Mouse (Mus musculus) liver, embryonic 14.5 days (tissue): ENCODE results near the gene Dram2. TPM values are rescaled to one million over a fixed set of nuclear protein-coding genes. Genes with fewer than 3 reads are reported as not detected.

ENCODE experiments used
- ATAC-seq: fragments of 200-750 bp; cut with Nextera tagmentation; 2 replicates; pipeline ENCODE4 v1.8.0; 2017; ENCODE audit warnings: moderate number of reproducible peaks, mild to moderate bottlenecking, moderate library complexity; ENCODE audit not compliant: insufficient read depth
- DNase-seq, 3 experiments: peaks; one replicate each; pipeline ENCODE4 v3.0.0-alpha.2; 2012 to 2013; ENCODE audit warnings: low read depth in 3 of 3, low spot score in 3 of 3
- H3K27ac ChIP-seq: fragments of 300-500 bp; sonication (generic); 2 replicates; pipeline ENCODE4 v1.5.1; 2014; ENCODE audit warnings: moderate library complexity, mild to moderate bottlenecking, control low read depth, inconsistent platforms
- H3K27me3 ChIP-seq: fragments of 300-500 bp; sonication (generic); 2 replicates; pipeline ENCODE4 v1.6.1; 2014; ENCODE audit warnings: mild to moderate bottlenecking, low read length, moderate library complexity; ENCODE audit not compliant: control insufficient read depth, insufficient read depth
- H3K36me3 ChIP-seq: fragments of 300-500 bp; sonication (generic); replicated peaks from 2 replicates; pipeline ENCODE4 v1.6.1; 2014; ENCODE audit warnings: low read depth; ENCODE audit not compliant: control insufficient read depth, insufficient read depth
- H3K4me1 ChIP-seq, 2 experiments: fragments of 200-500 bp in 1 of 2; fragments of 300-500 bp in 1 of 2; sonication (generic) in 1 of 2; replicated peaks; 2 replicates each; pipeline ENCODE4 v1.6.1; 2012 to 2014; ENCODE audit warnings: antibody characterized with exemption in 1 of 2, inconsistent platforms in 1 of 2, low read length in 1 of 2; ENCODE audit not compliant: control insufficient read depth in 2 of 2, insufficient read depth in 2 of 2
- H3K4me2 ChIP-seq: fragments of 300-500 bp; sonication (generic); 2 replicates; pipeline ENCODE4 v1.6.1; 2014; ENCODE audit warnings: low read depth, mild to moderate bottlenecking, control low read depth, moderate library complexity
- H3K4me3 ChIP-seq, 2 experiments: fragments of 200-500 bp in 1 of 2; fragments of 300-500 bp in 1 of 2; sonication (generic) in 1 of 2; 2 replicates each; pipeline ENCODE4 v1.5.1; 2012 to 2014; ENCODE audit warnings: low read depth in 2 of 2, low read length in 2 of 2, mild to moderate bottlenecking in 2 of 2, control low read depth in 1 of 2, inconsistent platforms in 1 of 2, moderate library complexity in 1 of 2; ENCODE audit not compliant: insufficient read depth in 1 of 2
- H3K9ac ChIP-seq: fragments of 300-500 bp; sonication (generic); replicated peaks from 2 replicates; pipeline ENCODE4 v1.6.1; 2014; ENCODE audit warnings: mild to moderate bottlenecking, control low read depth, moderate library complexity
- H3K9me3 ChIP-seq: fragments of 300-500 bp; sonication (generic); 2 replicates; pipeline ENCODE4 v1.6.1; 2016; ENCODE audit warnings: low read length, mixed read lengths; ENCODE audit not compliant: control insufficient read depth
- CTCF ChIP-seq: IDR thresholded peaks from 2 replicates; pipeline ENCODE4 v1.5.1; 2016; ENCODE audit warnings: antibody characterized with exemption, low read depth, control low read depth
- EP300 ChIP-seq: IDR thresholded peaks from 2 replicates; pipeline ENCODE4 v1.6.1; 2016; ENCODE audit warnings: antibody characterized with exemption, low read depth
- WGBS: fragments of 180-500 bp; shearing (Covaris S2); extraction: QIAGEN DNeasy Blood & Tissue Kit; methylation state at CpG from one replicate; pipeline ENCODE4 v1.1.7; 2014; ENCODE audit not compliant: insufficient replicate concordance; 5-methylcytosine and 5-hydroxymethylcytosine counted together
- polyA plus RNA-seq, 2 experiments: library from polyadenylated mRNA; depleted of rRNA in 1 of 2; stranded (reverse) in 1 of 2; unstranded in 1 of 2; fragments of >200 nt; fragmentation: Nextera tagmentation in 1 of 2; extraction: Ambion mirVana in 1 of 2; gene quantifications; 2 replicates each; pipeline versions ENCODE4 v1.2.1 to v1.2.3; 2012 to 2014

Gene Dram2
- 14.3 and 15.8 TPM in 2 replicates for polyA plus RNA-seq (2012; rRNA removed)
- 28.3 and 29.9 TPM in 2 replicates for polyA plus RNA-seq (2014; fragmentation: Nextera tagmentation; extraction: Ambion mirVana)

DNA sequence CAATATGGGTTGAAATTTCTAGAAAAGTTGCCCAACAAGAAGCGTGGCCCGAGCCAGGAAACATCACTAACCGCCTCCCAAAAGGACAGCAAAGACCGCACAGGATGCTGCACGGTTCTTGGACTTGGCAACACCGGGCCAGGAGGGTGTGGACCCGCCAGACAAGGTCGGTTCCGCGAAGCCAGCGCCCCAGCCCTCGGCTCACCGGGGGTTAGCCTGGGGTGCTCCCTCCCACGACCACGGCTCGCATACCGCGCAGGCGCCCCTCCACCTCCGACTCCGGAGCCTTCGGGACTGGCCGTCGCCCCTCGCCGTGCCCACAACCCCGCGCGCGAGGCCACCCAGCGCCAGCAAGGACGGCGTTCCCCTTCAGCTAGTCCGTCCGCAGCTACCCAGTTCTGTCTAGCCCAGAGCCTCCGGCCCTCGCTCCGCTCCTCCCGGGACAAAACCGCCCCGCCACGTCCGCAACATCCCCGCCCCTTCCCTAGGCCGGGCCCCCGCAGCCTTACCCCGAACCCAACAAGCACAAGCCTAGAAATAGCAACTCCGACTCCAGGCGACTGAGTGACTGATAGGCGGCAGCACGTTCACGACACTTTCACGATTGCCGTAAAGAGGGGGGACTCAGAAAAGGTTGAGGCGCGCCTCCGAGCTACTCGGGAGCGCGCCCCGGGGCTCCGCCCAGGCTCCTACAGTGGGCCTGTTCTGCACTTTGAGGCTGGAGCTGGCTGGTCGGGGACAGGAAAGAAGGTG is at the start of gene Dram2, which contains the start of gene Cept1:
TSS of gene Dram2 (plus strand) at position 628 of the 753 bp plus-strand sequence.
TSS of gene Cept1 (minus strand) at position 632 of the 753 bp plus-strand sequence.
- peaks cover 8 to 10% of the 10 kb centered on the region in 2 experiments; a peak in 3 of 4 replicates for H3K4me1 ChIP-seq
- peak within 1 kb of the TSS; percentile 62 for H3K27ac ChIP-seq
- DNase-seq (peak; percentile 90 to 91 (median 90)), ATAC-seq (peak; percentile 96)
- TF ChIP-seq CTCF (no peak), EP300 (no peak)
- no peaks in the 10 kb centered on the region for H3K27me3 ChIP-seq
- WGBS = under 1% methylated on average over 63 of the region's 63 CpGs
- H3K36me3 ChIP-seq = 0 out of 2 replicates have a peak, but pooled peaks cover 1% of the 10 kb centered on the region
- no peaks in the 10 kb centered on the region for H3K9me3 ChIP-seq
- H3K9ac ChIP-seq = peak within 1 kb of the TSS; percentile 86
- H3K4me2 ChIP-seq = peak within 1 kb of the TSS; percentile 79
- H3K4me3 ChIP-seq = peak within 1 kb of the TSS; percentile 78 to 86

- peaks cover 16 to 18% of the 10 kb centered on the region in 2 experiments for H3K4me1 ChIP-seq
- no peak for ATAC-seq
- 75% methylated on average over 2 of the region's 2 CpGs for WGBS
Observed at GRCm38 (mm10) chr3:106500510-106500909, 47.1 kb upstream of the Dram2 start.

DNA sequence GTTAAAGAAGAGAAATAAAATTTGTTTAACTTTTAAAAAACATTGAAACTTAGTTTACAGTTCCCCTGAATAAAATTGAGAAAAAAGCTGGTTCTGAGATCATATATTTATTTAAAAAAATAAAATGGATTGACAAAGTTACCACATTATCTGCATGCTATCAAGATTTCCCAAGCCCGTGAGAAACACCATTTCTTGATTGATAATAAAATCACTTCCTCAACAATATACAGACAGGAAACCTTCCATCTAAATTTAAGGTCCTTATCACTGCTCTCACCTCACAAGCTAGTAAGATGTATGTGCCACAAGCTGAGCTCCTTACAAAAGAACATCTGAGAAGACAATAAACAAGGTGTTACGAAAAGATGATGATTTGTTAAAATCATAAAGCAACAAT is 44.7 kb upstream of the Dram2 start:
- peaks cover 2% of the 10 kb centered on the region for H3K36me3 ChIP-seq
- no peak overlapping the region for H3K4me2 ChIP-seq
- no peaks in the 10 kb centered on the region for H3K9me3 ChIP-seq
- TF ChIP-seq CTCF (no peak), EP300 (no peak)
- H3K27ac ChIP-seq = no peak overlapping the region
- H3K27me3 ChIP-seq = no peaks in the 10 kb centered on the region
- no peak overlapping the region for H3K4me3 ChIP-seq
- DNase-seq (no peak), ATAC-seq (no peak)
- no peak overlapping the region for H3K9ac ChIP-seq
- no peaks in the 10 kb centered on the region for H3K4me1 ChIP-seq
- 46% methylated on average over 2 of the region's 2 CpGs for WGBS

More at GRCm38 (mm10) chr3:106500510-106500909, 47.1 kb upstream of the Dram2 start:
- Histone ChIP-seq H3K4me3 (no peak overlapping the region), H3K4me2 (no peak overlapping the region), H3K27me3 (no peaks in the 10 kb centered on the region), H3K27ac (no peak overlapping the region), H3K9ac (no peak overlapping the region), H3K9me3 (no peaks in the 10 kb centered on the region), H3K36me3 (peaks cover 2% of the 10 kb centered on the region)
- no peak for DNase-seq
- no peak for TF ChIP-seq CTCF

DNA sequence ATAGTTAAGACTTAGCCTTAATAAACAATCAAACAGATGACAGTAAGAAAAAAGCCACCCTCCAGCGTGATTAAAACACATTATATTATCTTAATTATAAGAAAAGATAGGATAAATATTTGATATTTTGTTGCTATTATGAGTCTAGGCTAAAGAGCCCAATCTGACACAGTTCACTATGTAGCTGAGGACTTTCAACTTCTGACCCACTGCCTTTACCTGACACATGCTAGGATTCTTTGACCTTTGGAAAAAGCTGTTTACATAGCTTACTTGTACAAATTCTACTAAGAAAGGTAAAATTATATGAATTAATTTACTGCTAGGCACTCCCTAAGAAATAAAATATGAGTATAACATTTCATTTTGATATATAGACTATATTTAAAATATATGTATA is 36.9 kb upstream of the Dram2 start:
- Histone ChIP-seq H3K9me3 (no peaks in the 10 kb centered on the region), H3K4me3 (no peak overlapping the region), H3K36me3 (no peaks in the 10 kb centered on the region), H3K4me2 (no peak overlapping the region), H3K9ac (no peak overlapping the region), H3K27me3 (no peaks in the 10 kb centered on the region), H3K4me1 (no peaks in the 10 kb centered on the region), H3K27ac (no peak overlapping the region)
- no peak for DNase-seq
- TF ChIP-seq EP300 = no peak
- no peak for TF ChIP-seq CTCF
- WGBS = 75% methylated on average over 1 of the region's 1 CpGs
- ATAC-seq = no peak

DNA sequence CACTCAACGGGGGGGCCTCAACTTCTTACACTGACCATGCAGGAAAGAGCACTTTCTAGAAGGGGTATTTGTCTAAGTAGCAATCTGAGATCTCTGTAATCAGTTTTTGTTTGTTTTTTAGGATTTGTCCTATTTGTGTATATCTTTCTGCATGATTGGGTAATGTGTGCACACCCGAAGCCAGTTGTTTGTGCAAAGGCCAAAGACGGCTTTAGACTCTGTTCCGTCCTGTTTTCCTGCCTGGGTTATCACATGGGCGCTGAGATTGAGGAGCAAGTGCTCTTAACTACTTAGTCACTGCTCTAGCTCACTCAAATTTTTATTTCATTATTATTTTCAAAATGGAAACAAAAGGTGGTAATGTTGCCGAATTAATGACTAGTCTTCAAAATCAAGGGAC is 32.6 kb upstream of the Dram2 start:
- no peak overlapping the region for H3K9ac ChIP-seq
- TF ChIP-seq EP300 (no peak), CTCF (no peak)
- H3K27ac ChIP-seq = no peak overlapping the region
- H3K9me3 ChIP-seq = no peaks in the 10 kb centered on the region
- no peak overlapping the region for H3K4me3 ChIP-seq
- DNase-seq (peak in 1 of 3 experiments; percentile 24), ATAC-seq (peak; percentile 37; the same call in 1 of the 2 replicates)
- WGBS = 61% methylated on average over 6 of the region's 6 CpGs
- no peak overlapping the region for H3K4me2 ChIP-seq
- H3K4me1 ChIP-seq = no peaks in the 10 kb centered on the region
- no peaks in the 10 kb centered on the region for H3K36me3 ChIP-seq
- H3K27me3 ChIP-seq = no peaks in the 10 kb centered on the region
